Mouse (Mus musculus): ENCODE measurements around the gene Iqsec1. TPM values are rescaled to one million over a fixed set of nuclear protein-coding genes. Genes with fewer than 3 reads are reported as not detected.
A peak's percentile ranks its signal among the peaks of the same experiment; 100 is the strongest.

Iqsec1 gene
- total RNA-seq, 2 experiments from 2014 or later: 63.8 to 111 TPM

GRCm38 (mm10) chr6:90813526-90813925 lies 175.0 kb downstream of the Iqsec1 start:
- H3K27ac ChIP-seq: no peak overlapping the region
- DNase-seq: no peak
- H3K4me3 ChIP-seq: no peak overlapping the region
- intact Hi-C loops (cut with DNase I): loop anchor here (10.0 kb wide), 1 partner anchor 241 kb away; no protein-coding TSS in a partner anchor
- no peak for TF ChIP-seq CTCF (IDR thresholded peaks at IDR 0.05)

DNA sequence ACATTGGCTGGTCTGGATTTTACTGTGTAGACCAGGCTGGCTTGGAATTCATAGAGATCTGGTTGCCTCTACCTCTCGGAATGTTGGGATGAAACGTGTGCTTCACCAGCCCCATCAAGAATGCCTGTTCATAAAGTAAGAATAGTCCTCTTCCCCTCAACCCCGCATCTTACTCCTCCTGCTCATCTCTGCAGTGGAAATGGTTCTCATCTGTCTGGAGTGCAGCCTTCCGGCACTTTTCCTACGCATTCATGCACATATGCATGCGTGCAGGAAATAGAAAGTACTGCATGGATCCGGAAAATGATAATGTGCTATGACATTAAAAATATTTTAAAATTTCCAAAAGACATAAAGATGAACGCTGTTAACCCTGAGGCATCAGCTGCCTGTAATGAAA lies 175.9 kb downstream of the Iqsec1 start:
- intact Hi-C loops (cut with DNase I): loop anchor here (10.0 kb wide), 1 partner anchor 242 kb away; no protein-coding TSS in a partner anchor
- no peak for TF ChIP-seq CTCF (IDR thresholded peaks at IDR 0.05)

DNA sequence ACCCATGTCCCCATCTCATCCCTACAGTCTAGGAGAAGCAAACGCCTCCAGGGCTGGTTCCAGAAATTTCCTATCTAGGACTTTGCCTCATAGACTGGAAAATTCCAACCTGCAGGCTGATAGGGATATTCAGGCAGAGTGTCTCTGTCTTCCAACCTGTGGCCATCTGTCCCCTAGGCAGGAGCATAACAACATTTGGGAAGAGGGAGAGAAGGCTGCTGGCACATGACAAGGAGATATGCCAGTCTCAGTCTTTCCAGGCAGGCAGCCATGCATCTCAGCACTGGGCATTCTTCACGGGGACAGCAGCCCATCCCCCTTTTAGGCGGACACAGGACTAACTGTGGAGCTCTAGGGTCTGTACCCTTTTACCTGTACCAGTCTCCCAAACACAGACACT lies 176.4 kb downstream of the Iqsec1 start:
- intact Hi-C loops (cut with DNase I): loop anchor here (10.0 kb wide), 1 partner anchor 243 kb away; no protein-coding TSS in a partner anchor
- Histone ChIP-seq H3K4me3 (no peak overlapping the region), H3K27ac (no peak overlapping the region)
- no peak for DNase-seq
- TF ChIP-seq CTCF (IDR thresholded peaks at IDR 0.05): no peak

More for the DNA sequence above, 175.9 kb downstream of the Iqsec1 start:
- no peak overlapping the region for H3K4me3 ChIP-seq
- H3K27ac ChIP-seq: no peak overlapping the region
- DNase-seq: no peak

- no peak for DNase-seq
- intact Hi-C loops (cut with DNase I): loop anchor here (1.0 to 10.0 kb wide), 2 partner anchors 16 to 244 kb away; no protein-coding TSS in a partner anchor
- H3K4me3 ChIP-seq: no peak overlapping the region
- no peak overlapping the region for H3K27ac ChIP-seq
- no peak for TF ChIP-seq CTCF (IDR thresholded peaks at IDR 0.05)
These were observed 177.9 kb downstream of the Iqsec1 start for GRCm38 (mm10) chr6:90810576-90810975.

GRCm38 (mm10) chr6:90809960-90810362 lies 178.5 kb downstream of the Iqsec1 start:
- TF ChIP-seq CTCF (IDR thresholded peaks at IDR 0.05): peak; percentile 38
- H3K27ac ChIP-seq: no peak overlapping the region
- peak; percentile 80 for DNase-seq
- intact Hi-C loops (cut with DNase I): loop anchor here (1.0 to 10.0 kb wide), 2 partner anchors 16 to 245 kb away; no protein-coding TSS in a partner anchor
- no peak overlapping the region for H3K4me3 ChIP-seq

- no peak overlapping the region for H3K4me3 ChIP-seq
- H3K27ac ChIP-seq: no peak overlapping the region
- TF ChIP-seq CTCF (IDR thresholded peaks at IDR 0.05): no peak
- DNase-seq: peak; percentile 33
- intact Hi-C loops (cut with DNase I): no loop called here
These were observed 179.2 kb downstream of the Iqsec1 start for GRCm38 (mm10) chr6:90809077-90809840.

DNA sequence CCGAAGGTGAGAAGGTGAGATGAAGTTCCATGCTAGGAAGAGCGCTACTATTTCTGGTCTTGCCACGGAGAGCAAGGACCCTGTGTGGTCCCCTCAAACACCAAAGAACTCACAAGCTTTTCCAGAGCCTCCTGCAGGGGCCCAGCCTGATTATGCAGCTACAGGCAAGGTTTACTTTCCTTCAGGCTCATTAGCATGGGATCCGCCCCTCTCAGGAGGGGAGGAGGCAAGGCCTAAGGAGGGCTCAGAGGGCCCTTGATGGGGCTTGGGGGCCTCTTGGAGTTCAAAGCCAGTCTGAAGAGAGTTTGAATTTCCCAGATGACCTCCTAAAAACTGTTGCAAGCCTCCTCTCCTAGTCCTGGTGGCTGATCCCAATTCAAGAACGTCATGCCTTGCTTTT lies 179.9 kb downstream of the Iqsec1 start:
- Histone ChIP-seq H3K27ac (no peak overlapping the region), H3K4me3 (no peak overlapping the region)
- no peak for DNase-seq
- no peak for TF ChIP-seq CTCF (IDR thresholded peaks at IDR 0.05)
- intact Hi-C loops (cut with DNase I): no loop called here

- intact Hi-C loops (cut with DNase I): no loop called here
- no peak overlapping the region for H3K4me3 ChIP-seq
- H3K27ac ChIP-seq: no peak overlapping the region
- no peak for DNase-seq
- no peak for TF ChIP-seq CTCF (IDR thresholded peaks at IDR 0.05)
These were observed 180.4 kb downstream of the Iqsec1 start for GRCm38 (mm10) chr6:90808134-90808533.

- no peak for DNase-seq
- intact Hi-C loops (cut with DNase I): no loop called here
- H3K4me3 ChIP-seq: no peak overlapping the region
- TF ChIP-seq CTCF (IDR thresholded peaks at IDR 0.05): no peak
- H3K27ac ChIP-seq: no peak overlapping the region
These were observed 180.9 kb downstream of the Iqsec1 start for GRCm38 (mm10) chr6:90807581-90807980.

GRCm38 (mm10) chr6:90806743-90807142 lies 181.7 kb downstream of the Iqsec1 start:
- TF ChIP-seq CTCF (IDR thresholded peaks at IDR 0.05): no peak
- no peak overlapping the region for H3K27ac ChIP-seq
- no peak for DNase-seq
- intact Hi-C loops (cut with DNase I): no loop called here
- H3K4me3 ChIP-seq: no peak overlapping the region

- Histone ChIP-seq H3K27ac (no peak overlapping the region), H3K4me3 (no peak overlapping the region)
- DNase-seq: no peak
- no peak for TF ChIP-seq CTCF (IDR thresholded peaks at IDR 0.05)
- intact Hi-C loops (cut with DNase I): no loop called here
These were observed 183.4 kb downstream of the Iqsec1 start for GRCm38 (mm10) chr6:90805101-90805500.

GRCm38 (mm10) chr6:90804646-90805045 lies 183.8 kb downstream of the Iqsec1 start:
- no peak for TF ChIP-seq CTCF (IDR thresholded peaks at IDR 0.05)
- DNase-seq: no peak
- intact Hi-C loops (cut with DNase I): no loop called here
- no peak overlapping the region for H3K4me3 ChIP-seq
- H3K27ac ChIP-seq: no peak overlapping the region

GRCm38 (mm10) chr6:90802604-90803003 lies 185.9 kb downstream of the Iqsec1 start:
- DNase-seq: no peak
- intact Hi-C loops (cut with DNase I): no loop called here
- no peak for TF ChIP-seq CTCF (IDR thresholded peaks at IDR 0.05)
- peak overlapping the region; percentile 28; the same call in 1 of the 2 replicates for H3K27ac ChIP-seq
- H3K4me3 ChIP-seq: no peak overlapping the region

- Histone ChIP-seq H3K4me3 (no peak overlapping the region), H3K27ac (no peak overlapping the region)
- intact Hi-C loops (cut with DNase I): no loop called here
- no peak for TF ChIP-seq CTCF (IDR thresholded peaks at IDR 0.05)
- DNase-seq: no peak
These were observed 186.4 kb downstream of the Iqsec1 start for GRCm38 (mm10) chr6:90802058-90802457.

All from gastrocnemius, adult 2 months (tissue).